Mouse (Mus musculus) liver (tissue): ENCODE measurements around the gene Diaph3.

ENCODE experiments used
- DNase-seq: peaks from one replicate; pipeline ENCODE4 v3.0.0-alpha.2; 2020; ENCODE audit warnings: mixed read lengths

The Diaph3 gene

GRCm38 (mm10) chr14:86844075-86844474, 297.0 kb downstream of the Diaph3 start:
- no peak for DNase-seq

- DNase-seq, result no peak
These were observed 303.4 kb downstream of the Diaph3 start for GRCm38 (mm10) chr14:86837642-86838041.

- DNase-seq, result no peak
These were observed 306.2 kb downstream of the Diaph3 start for GRCm38 (mm10) chr14:86834851-86835250.

DNA sequence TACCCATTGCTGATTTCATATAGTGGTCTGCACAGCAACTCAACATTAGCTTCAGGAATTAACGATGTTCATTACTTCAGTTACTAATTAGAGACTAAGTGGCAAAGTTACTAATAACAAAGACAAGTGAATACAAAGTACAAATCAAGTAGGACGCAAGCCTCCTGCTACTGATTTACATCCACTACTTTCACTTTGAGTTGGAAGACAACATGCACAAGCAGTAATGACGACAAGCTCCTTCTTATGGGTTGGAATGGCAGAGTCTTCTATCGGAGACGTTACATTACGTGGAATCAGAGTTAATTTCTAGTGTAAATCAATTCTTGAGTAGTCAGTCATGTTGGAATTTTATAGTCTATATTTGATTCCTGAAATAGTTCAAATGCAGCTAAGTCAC, 306.8 kb downstream of the Diaph3 start:
- no peak for DNase-seq

GRCm38 (mm10) chr14:86833003-86833402, 308.0 kb downstream of the Diaph3 start:
- DNase-seq, result no peak

- DNase-seq, result no peak
These were observed 324.8 kb downstream of the Diaph3 start for GRCm38 (mm10) chr14:86816246-86816645.

- DNase-seq, result no peak
These were observed 352.0 kb downstream of the Diaph3 start for GRCm38 (mm10) chr14:86788880-86789641.

GRCm38 (mm10) chr14:86786866-86787265, 354.2 kb downstream of the Diaph3 start:
- DNase-seq, result no peak

DNA sequence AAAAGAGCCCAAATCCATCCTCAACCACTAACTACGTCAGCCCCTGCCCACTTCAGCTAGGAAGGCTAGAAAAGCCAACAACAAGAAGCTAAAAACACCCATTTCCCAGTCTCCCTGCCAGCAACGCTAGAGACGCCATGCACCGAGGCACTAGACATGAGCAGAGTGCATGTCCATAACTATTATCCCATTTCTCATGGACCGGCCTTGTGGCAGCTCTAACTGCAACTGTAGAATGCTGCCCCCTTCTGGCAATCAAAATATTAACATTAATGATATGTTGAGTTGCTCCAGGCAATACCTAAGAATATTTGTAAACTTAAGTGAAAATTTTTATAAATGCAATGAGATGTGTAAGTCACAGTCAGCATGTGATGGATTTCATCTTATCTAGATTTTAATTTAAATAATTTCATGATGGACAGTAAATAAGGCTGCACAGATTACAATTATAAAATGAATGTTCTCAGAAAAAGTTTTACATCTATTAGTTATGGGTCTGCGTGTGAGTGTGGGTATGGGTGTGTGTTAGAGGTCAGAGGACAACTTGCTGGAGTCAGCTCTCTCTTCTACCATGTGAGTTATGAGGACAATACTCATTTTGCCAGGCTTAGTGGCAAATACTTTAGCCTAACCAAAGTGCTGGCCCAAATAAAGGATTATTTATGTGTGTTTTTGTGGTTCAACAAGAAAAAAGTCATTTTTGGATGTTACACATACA, 359.3 kb downstream of the Diaph3 start:
- DNase-seq, result no peak

DNA sequence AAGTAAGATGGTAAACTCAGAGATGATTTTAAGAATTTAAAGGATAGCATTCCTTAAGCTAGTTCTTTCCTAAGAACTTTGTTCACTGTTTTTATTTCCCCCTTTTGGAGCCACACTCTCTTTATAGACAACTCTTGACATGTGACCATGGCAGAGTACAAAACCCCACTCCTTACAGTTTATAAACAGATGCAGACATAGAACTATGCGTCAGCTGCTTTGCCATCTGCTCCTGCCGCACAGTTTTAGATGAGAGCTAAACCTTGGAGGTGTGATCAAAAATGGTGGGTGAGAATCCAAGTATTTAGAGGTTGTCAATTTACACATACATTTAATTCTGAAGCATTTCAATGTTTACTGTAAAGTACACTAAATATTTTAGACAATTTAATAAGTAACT, 367.7 kb downstream of the Diaph3 start:
- DNase-seq, result no peak

DNA sequence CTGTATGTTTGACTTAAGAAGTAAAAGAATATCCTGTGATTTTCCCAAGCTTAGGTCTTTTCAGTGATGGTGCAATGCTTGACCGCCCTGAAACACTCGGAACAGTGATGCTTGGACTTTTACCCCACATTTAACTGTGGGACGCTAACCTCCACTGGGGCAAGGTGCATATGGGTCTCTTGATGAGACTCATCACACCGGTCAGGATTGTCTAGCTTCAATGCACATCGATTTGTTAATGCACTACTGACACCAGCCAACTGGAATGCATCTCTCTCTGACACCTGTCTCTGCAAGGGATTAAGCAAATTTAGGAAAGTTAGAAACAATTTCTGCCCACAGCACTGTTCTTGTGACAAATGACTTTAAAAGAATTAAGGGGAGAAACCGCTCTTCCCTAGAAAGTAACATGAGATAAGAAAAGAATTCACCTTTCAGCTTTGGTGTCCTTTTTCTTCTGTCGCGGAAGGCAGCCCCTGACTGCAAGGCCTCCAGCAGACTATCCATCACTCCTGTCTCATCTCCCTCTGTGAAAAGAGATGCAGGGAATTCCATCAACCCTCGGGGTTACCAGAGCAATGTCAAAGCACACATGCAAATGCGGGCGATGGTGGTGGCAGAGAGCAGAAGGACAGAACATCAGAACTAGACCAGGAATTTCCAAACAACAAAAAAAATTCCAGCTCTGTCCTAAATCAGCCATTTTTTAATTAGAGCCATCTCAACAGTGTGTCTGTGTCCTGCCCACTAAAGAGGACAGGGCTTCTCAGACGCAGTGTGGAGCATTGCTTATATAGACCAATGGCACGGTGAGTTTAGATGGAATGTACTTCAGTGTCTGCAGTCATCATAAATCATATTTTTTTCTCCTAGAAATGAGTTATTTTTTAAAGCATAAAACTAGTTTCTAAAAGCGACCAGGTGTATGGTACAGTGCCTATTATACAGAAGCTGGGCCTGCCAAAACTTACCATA, 368.6 kb downstream of the Diaph3 start:
- no peak for DNase-seq

GRCm38 (mm10) chr14:86764286-86764685, 376.7 kb downstream of the Diaph3 start:
- DNase-seq, result no peak

DNA sequence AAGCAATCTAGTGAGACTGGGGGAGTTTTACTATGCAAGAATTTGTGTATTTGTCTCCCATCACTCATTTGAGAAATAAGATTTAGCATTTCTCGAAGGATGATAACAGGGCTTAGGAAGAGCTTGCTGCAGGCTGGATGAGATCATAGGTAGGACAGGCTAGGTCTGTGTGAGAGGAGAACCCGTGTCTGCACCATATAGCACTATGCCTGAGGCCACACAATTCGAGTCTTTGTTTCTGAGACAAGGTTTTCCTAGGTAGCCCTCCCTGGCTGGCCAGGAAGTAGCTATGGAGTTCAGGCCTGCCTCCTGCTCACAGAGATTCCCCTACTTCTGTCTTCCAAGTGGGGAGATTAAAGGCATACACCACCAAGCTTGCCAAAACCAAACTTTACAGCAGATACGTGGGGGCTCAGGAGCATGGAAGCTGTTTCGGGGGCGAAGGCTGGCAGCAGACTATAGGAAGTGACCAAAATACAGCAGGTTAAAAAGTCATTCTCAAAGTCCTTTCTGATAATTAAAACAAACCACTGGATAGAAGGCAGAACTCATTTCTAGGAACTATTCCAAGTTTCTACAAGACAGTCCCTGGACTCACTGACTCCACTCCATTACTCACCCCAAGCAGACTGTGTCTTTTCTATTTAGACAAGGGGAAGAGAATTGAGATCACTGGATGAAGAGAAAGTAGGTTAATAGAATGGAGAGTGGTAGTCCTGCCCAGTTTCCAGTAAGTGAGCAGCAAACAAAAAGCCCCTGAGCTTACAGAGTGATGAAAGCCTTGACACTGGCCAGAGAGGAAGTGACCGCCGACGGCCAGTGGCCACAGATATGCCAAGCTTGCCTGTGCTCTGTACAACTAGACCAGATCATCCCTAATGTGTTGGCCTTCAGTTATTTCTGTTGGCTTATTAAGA, 383.2 kb downstream of the Diaph3 start:
- DNase-seq, result no peak

- DNase-seq, result no peak
These were observed 383.9 kb downstream of the Diaph3 start for GRCm38 (mm10) chr14:86757132-86757531.

- no peak for DNase-seq
These were observed 390.7 kb downstream of the Diaph3 start for GRCm38 (mm10) chr14:86750351-86750750.

- DNase-seq, result no peak
These were observed 391.6 kb downstream of the Diaph3 start for GRCm38 (mm10) chr14:86749425-86749824.

DNA sequence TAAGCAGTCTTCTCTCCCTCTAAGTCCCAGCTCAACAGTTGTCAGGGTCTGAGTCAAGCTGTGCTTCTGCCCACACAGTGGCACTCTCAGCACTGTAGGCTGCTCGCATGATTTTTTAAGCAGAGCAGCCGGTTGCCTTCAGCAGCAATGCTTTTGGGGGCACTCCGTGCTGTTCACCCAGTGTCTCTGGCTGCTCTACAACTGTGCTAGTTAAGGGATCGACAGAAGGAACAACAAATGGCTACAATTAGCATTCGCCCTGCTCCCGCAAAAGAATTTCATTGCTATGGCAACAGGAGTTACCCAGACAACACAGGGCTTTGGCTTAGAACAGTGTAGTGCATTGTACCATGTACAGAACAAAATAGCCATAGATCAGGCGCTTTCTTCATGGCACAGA, 392.2 kb downstream of the Diaph3 start:
- no peak for DNase-seq

DNA sequence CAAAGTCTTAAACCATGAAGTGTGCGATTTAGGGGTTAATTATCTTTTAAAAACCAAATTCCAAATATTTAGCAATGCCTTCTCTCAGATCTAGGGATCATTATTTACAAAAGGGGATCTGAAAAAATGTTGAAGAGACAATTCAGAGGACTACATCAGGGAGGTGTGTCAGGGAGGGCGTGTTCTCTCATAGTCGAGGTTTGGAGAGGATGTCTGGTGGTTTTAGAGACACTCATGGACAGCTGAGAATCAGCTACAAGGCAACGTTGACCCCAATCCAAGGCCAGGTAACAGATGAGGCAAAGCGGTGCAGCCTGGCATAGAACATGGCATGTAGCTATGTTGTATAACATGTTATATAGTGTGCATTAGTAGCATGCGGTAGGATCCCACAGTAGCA, 396.5 kb downstream of the Diaph3 start:
- DNase-seq, result no peak

DNA sequence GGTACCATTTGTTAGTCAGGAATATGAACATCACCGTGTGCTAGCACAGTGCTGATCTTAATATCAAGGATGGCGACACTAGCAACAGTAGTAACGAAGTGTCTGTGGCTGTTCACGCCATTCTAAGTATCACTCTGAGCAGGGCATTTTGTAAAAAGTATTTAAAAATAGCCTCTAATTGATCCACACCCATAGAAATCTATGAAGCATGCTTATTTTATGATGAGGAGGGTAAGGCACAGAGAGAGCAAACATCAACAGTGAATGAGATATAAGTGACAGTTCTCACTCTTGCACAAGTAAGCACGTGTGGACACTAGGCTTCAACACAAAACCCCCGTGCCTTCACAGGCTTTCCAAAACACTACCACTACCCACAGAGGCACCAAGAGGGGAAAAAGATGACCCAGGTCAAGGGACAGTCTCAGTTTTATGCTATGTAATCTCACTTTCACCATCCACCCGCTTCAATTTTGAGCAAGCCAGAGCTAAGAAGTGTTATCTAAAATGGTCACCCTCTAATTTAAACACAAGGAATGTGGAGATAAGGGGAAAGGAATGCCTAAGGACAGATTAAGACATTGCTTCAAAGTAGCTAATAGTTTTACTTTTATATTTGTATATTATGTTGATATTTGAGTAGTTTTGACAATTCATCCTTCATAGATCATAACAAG, 399.0 kb downstream of the Diaph3 start:
- DNase-seq, result peak; percentile 32

GRCm38 (mm10) chr14:86738916-86739315, 402.1 kb downstream of the Diaph3 start:
- DNase-seq, result no peak

DNA sequence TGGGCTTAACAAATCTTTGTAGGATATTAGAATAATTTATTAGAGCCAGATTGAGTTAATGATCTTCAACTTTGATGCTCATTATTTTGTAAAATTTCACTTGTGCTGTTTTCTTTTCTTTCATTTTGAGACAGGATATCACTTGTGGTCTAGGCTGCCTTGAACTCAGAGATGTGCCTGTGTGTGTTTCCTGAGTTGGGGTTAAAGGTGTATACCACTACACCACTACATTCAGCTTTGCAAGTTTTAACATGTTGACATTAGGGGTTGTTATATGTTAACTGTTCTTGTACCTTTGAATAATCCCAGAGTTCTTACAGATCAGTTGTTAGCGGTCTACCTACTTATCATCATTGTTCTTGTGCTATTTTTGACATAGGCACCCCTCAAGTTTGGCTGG, 404.4 kb downstream of the Diaph3 start:
- DNase-seq, result no peak
